Mouse (Mus musculus): ENCODE data around the gene Uxt. TPM values are rescaled to one million over a fixed set of nuclear protein-coding genes. Genes with fewer than 3 reads are reported as not detected.

The Uxt gene
- polyA plus RNA-seq, 1 experiment = 23.4 TPM

GRCm38 (mm10) chrX:20929859-20930258, 32.0 kb downstream of the Uxt start:
- TF ChIP-seq POLR2A (IDR thresholded peaks at IDR 0.05; ENCODE audit: control insufficient read depth, extremely low read depth, insufficient read depth, low read length, poor library complexity) (no peak), CTCF (IDR thresholded peaks at IDR 0.05; ENCODE audit: borderline replicate concordance, control insufficient read depth, extremely low read depth, insufficient read depth, low read length, poor library complexity) (no peak)
- whole genome bisulfite sequencing = 28% methylated on average over 1 of the region's 1 CpGs

GRCm38 (mm10) chrX:20924976-20925375, 36.8 kb downstream of the Uxt start:
- TF ChIP-seq CTCF (IDR thresholded peaks at IDR 0.05; ENCODE audit: borderline replicate concordance, control insufficient read depth, extremely low read depth, insufficient read depth, low read length, poor library complexity) (no peak), POLR2A (IDR thresholded peaks at IDR 0.05; ENCODE audit: control insufficient read depth, extremely low read depth, insufficient read depth, low read length, poor library complexity) (no peak)

More at GRCm38 (mm10) chrX:20929859-20930258, 32.0 kb downstream of the Uxt start:
- Histone ChIP-seq H3K4me3 (ENCODE audit: control insufficient read depth, insufficient read depth, low read length) (no peak overlapping the region), H3K27ac (ENCODE audit: control insufficient read depth, insufficient read depth, low read length) (no peak overlapping the region), H3K27me3 (ENCODE audit: control insufficient read depth, insufficient read depth, low read length) (no peaks in the 10 kb centered on the region), H3K36me3 (ENCODE audit: control insufficient read depth, insufficient read depth, low read length) (no peaks in the 10 kb centered on the region), H3K4me1 (replicated peaks; ENCODE audit: control insufficient read depth, insufficient read depth, low read length) (no peaks in the 10 kb centered on the region)
- no peak for DNase-seq

GRCm38 (mm10) chrX:20923506-20923905, 38.3 kb downstream of the Uxt start:
- peaks cover 8% of the 10 kb centered on the region for H3K4me1 ChIP-seq (replicated peaks; ENCODE audit: control insufficient read depth, insufficient read depth, low read length)
- DNase-seq = no peak
- no peaks in the 10 kb centered on the region for H3K36me3 ChIP-seq (ENCODE audit: control insufficient read depth, insufficient read depth, low read length)
- H3K27ac ChIP-seq (ENCODE audit: control insufficient read depth, insufficient read depth, low read length) = no peak overlapping the region
- no peak overlapping the region for H3K4me3 ChIP-seq (ENCODE audit: control insufficient read depth, insufficient read depth, low read length)
- H3K27me3 ChIP-seq (ENCODE audit: control insufficient read depth, insufficient read depth, low read length) = peaks cover 4% of the 10 kb centered on the region; the same call in 1 of the 2 replicates
- 82% methylated on average over 1 of the region's 1 CpGs for WGBS
- TF ChIP-seq CTCF (IDR thresholded peaks at IDR 0.05; ENCODE audit: borderline replicate concordance, control insufficient read depth, extremely low read depth, insufficient read depth, low read length, poor library complexity) (no peak), POLR2A (IDR thresholded peaks at IDR 0.05; ENCODE audit: control insufficient read depth, extremely low read depth, insufficient read depth, low read length, poor library complexity) (no peak)

More at GRCm38 (mm10) chrX:20924976-20925375, 36.8 kb downstream of the Uxt start:
- H3K27ac ChIP-seq (ENCODE audit: control insufficient read depth, insufficient read depth, low read length) = no peak overlapping the region
- no peak overlapping the region for H3K4me3 ChIP-seq (ENCODE audit: control insufficient read depth, insufficient read depth, low read length)
- peaks cover 4% of the 10 kb centered on the region; the same call in 1 of the 2 replicates for H3K27me3 ChIP-seq (ENCODE audit: control insufficient read depth, insufficient read depth, low read length)
- H3K36me3 ChIP-seq (ENCODE audit: control insufficient read depth, insufficient read depth, low read length) = no peaks in the 10 kb centered on the region
- peaks cover 8% of the 10 kb centered on the region for H3K4me1 ChIP-seq (replicated peaks; ENCODE audit: control insufficient read depth, insufficient read depth, low read length)
- no peak for DNase-seq

- Histone ChIP-seq H3K4me3 (ENCODE audit: control insufficient read depth, insufficient read depth, low read length) (no peak overlapping the region), H3K27ac (ENCODE audit: control insufficient read depth, insufficient read depth, low read length) (no peak overlapping the region), H3K36me3 (ENCODE audit: control insufficient read depth, insufficient read depth, low read length) (no peaks in the 10 kb centered on the region), H3K4me1 (replicated peaks; ENCODE audit: control insufficient read depth, insufficient read depth, low read length) (peaks cover 8% of the 10 kb centered on the region), H3K27me3 (ENCODE audit: control insufficient read depth, insufficient read depth, low read length) (peaks cover 4% of the 10 kb centered on the region; the same call in 1 of the 2 replicates)
- TF ChIP-seq POLR2A (IDR thresholded peaks at IDR 0.05; ENCODE audit: control insufficient read depth, extremely low read depth, insufficient read depth, low read length, poor library complexity) (no peak), CTCF (IDR thresholded peaks at IDR 0.05; ENCODE audit: borderline replicate concordance, control insufficient read depth, extremely low read depth, insufficient read depth, low read length, poor library complexity) (no peak)
- 48% methylated on average over 5 of the region's 5 CpGs for WGBS
- no peak for DNase-seq
These were observed 40.5 kb downstream of the Uxt start for GRCm38 (mm10) chrX:20921366-20921765.

- under 1% methylated on average over 30 of the region's 44 CpGs for WGBS
- Histone ChIP-seq H3K4me3 (ENCODE audit: control insufficient read depth, insufficient read depth, low read length) (peak within 1 kb of the TSS; percentile 33), H3K4me1 (replicated peaks; ENCODE audit: control insufficient read depth, insufficient read depth, low read length) (peaks cover 8% of the 10 kb centered on the region), H3K27me3 (ENCODE audit: control insufficient read depth, insufficient read depth, low read length) (peaks cover 4% of the 10 kb centered on the region; the same call in 1 of the 2 replicates), H3K27ac (ENCODE audit: control insufficient read depth, insufficient read depth, low read length) (no peak within 1 kb of the TSS), H3K36me3 (ENCODE audit: control insufficient read depth, insufficient read depth, low read length) (no peaks in the 10 kb centered on the region)
- peak; percentile 62 for DNase-seq
- TF ChIP-seq POLR2A (IDR thresholded peaks at IDR 0.05; ENCODE audit: control insufficient read depth, extremely low read depth, insufficient read depth, low read length, poor library complexity) (no peak), CTCF (IDR thresholded peaks at IDR 0.05; ENCODE audit: borderline replicate concordance, control insufficient read depth, extremely low read depth, insufficient read depth, low read length, poor library complexity) (no peak)
These were observed 40.9 kb downstream of the Uxt start, which contains the start of gene Syn1 for GRCm38 (mm10) chrX:20920844-20921364. Gene Syn1, minus strand, starts transcription at chrX:20921004.

- H3K27me3 ChIP-seq (ENCODE audit: control insufficient read depth, insufficient read depth, low read length) = peaks cover 4% of the 10 kb centered on the region; the same call in 1 of the 2 replicates
- peaks cover 8% of the 10 kb centered on the region for H3K4me1 ChIP-seq (replicated peaks; ENCODE audit: control insufficient read depth, insufficient read depth, low read length)
- no peaks in the 10 kb centered on the region for H3K36me3 ChIP-seq (ENCODE audit: control insufficient read depth, insufficient read depth, low read length)
- 2% methylated on average over 35 of the region's 49 CpGs for WGBS
- TF ChIP-seq CTCF (IDR thresholded peaks at IDR 0.05; ENCODE audit: borderline replicate concordance, control insufficient read depth, extremely low read depth, insufficient read depth, low read length, poor library complexity) (no peak), POLR2A (IDR thresholded peaks at IDR 0.05; ENCODE audit: control insufficient read depth, extremely low read depth, insufficient read depth, low read length, poor library complexity) (no peak)
- no peak for DNase-seq
- H3K4me3 ChIP-seq (ENCODE audit: control insufficient read depth, insufficient read depth, low read length) = peak overlapping the region; percentile 33
- no peak overlapping the region for H3K27ac ChIP-seq (ENCODE audit: control insufficient read depth, insufficient read depth, low read length)
These were observed 41.5 kb downstream of the Uxt start for GRCm38 (mm10) chrX:20920249-20920843.

Data from thymus, adult 2 months (tissue).